ENCODE assay signal across 8 mouse cellular contexts in the genomic region with DNA sequence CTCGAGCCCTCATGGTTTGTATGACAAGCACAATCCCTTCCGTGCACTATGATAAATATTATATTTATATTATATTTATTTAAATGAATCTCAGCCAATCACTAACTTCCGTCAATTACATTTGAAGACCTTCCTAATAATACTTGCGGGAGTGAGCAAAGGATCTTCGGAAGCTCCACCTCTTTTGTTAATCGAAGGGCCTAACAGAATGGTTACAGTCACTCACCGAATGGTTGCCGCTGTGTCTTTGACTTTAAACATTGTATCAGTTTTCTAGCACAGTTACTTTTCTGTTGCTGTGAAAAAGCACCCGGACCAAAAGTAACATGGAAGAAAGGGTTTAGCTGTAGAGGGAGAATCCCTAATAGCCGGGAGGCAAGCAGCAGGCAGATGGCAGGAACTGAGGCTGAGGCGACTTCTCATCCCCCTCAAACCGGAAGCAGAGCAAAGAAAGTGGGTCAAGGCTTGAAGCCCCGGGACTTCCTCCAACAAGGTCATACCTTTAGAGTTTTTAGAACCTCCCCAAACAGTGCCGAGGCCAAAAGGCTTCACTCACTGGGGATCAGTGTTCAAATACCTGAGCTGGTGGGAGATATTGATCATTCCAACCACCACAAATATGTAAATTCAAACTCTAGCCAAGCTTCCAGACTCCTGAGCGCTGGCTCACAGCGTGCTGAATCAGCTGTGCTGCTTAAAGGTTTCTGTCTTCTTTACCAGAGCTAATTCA. TPM values are rescaled to one million over a fixed set of nuclear protein-coding genes. Genes with fewer than 3 reads are reported as not detected.
DNase-seq lines count a peak whose midpoint lies in the region; ATAC-seq lines count a peak whose summit lies in the region.

No protein-coding gene starts in this region.

- H3K9me3 ChIP-seq in embryonic facial prominence, embryonic 14.5 days (ENCODE audit: control insufficient read depth, low read length) = no peaks in the 10 kb centered on the region
- no peaks in the 10 kb centered on the region for H3K9me3 ChIP-seq in limb, embryonic 13.5 days
- no peaks in the 10 kb centered on the region for H3K9me3 ChIP-seq in stomach, embryonic 15.5 days

- H3K4me1 ChIP-seq in embryonic facial prominence, embryonic 14.5 days (ENCODE audit: control insufficient read depth, insufficient read depth, low read length) = peaks cover 32% of the 10 kb centered on the region
- H3K4me1 ChIP-seq in limb, embryonic 13.5 days = peaks cover 37% of the 10 kb centered on the region
- peaks cover 15% of the 10 kb centered on the region; the same call in 1 of the 2 replicates for H3K4me1 ChIP-seq in stomach, embryonic 15.5 days

- peak; percentile 38 for DNase-seq in adrenal gland, postnatal 10 days
- no peak for DNase-seq in adrenal gland, postnatal 4 days (ENCODE audit: low spot score in 2 of 2)
- DNase-seq in 3134 (ENCODE audit: extremely low read depth, insufficient read length, low spot score) = peak; percentile 47
- DNase-seq in embryonic facial prominence, embryonic 14.5 days (ENCODE audit: low spot score) = peak; percentile 77
- no peak for DNase-seq in layer of hippocampus, postnatal 25 days (ENCODE audit: extremely low spot score in 1 of 2, low spot score in 1 of 2)

- no peaks in the 10 kb centered on the region for H3K27me3 ChIP-seq in embryonic facial prominence, embryonic 14.5 days (replicated peaks; ENCODE audit: control insufficient read depth, insufficient read depth, low read length)
- H3K27me3 ChIP-seq in limb, embryonic 13.5 days = no peaks in the 10 kb centered on the region
- no peaks in the 10 kb centered on the region for H3K27me3 ChIP-seq in stomach, embryonic 15.5 days (replicated peaks)

- no peak overlapping the region for H3K4me3 ChIP-seq in embryonic facial prominence, embryonic 14.5 days (ENCODE audit: low read depth, low read length)
- H3K4me3 ChIP-seq in limb, embryonic 13.5 days = no peak overlapping the region
- H3K4me3 ChIP-seq in stomach, embryonic 15.5 days (replicated peaks) = no peak overlapping the region

- no peaks in the 10 kb centered on the region for H3K36me3 ChIP-seq in embryonic facial prominence, embryonic 14.5 days (ENCODE audit: control insufficient read depth, insufficient read depth, low read length)
- H3K36me3 ChIP-seq in limb, embryonic 13.5 days = no peaks in the 10 kb centered on the region
- no peaks in the 10 kb centered on the region for H3K36me3 ChIP-seq in stomach, embryonic 15.5 days

- peak; percentile 15; the same call in 1 of the 2 replicates for ATAC-seq in embryonic facial prominence, embryonic 14.5 days (ENCODE audit: low read depth)
- ATAC-seq in limb, embryonic 13.5 days (ENCODE audit: low FRiP score, low read depth) = no peak
- ATAC-seq in stomach, embryonic 15.5 days (ENCODE audit: insufficient read depth, low FRiP score, low read depth) = no peak
- ATAC-seq in monocyte, adult 5-6 weeks (replicated peaks; ENCODE audit: insufficient number of reproducible peaks, low FRiP score, low TSS enrichment, poor library complexity, severe bottlenecking) = no peak

- peak overlapping the region; percentile 23 for H3K4me2 ChIP-seq in embryonic facial prominence, embryonic 14.5 days (ENCODE audit: low read depth, low read length)
- peak overlapping the region; percentile 25; the same call in 1 of the 2 replicates for H3K4me2 ChIP-seq in limb, embryonic 13.5 days (replicated peaks)
- H3K4me2 ChIP-seq in stomach, embryonic 15.5 days = no peak overlapping the region

- WGBS in embryonic facial prominence, embryonic 14.5 days = 8% methylated on average over 16 of the region's 16 CpGs
- WGBS in limb, embryonic 13.5 days = 27% methylated on average over 16 of the region's 16 CpGs
- WGBS in stomach, embryonic 15.5 days = 21% methylated on average over 16 of the region's 16 CpGs

- H3K27ac ChIP-seq in embryonic facial prominence, embryonic 14.5 days (replicated peaks; ENCODE audit: low read depth, low read length) = peak overlapping the region; percentile 86
- H3K27ac ChIP-seq in limb, embryonic 13.5 days = peak overlapping the region; percentile 73; the same call in 1 of the 2 replicates
- peak overlapping the region; percentile 49 for H3K27ac ChIP-seq in stomach, embryonic 15.5 days

- peak overlapping the region; percentile 49; the same call in 1 of the 2 replicates for H3K9ac ChIP-seq in embryonic facial prominence, embryonic 14.5 days (ENCODE audit: low read depth, low read length)
- no peak overlapping the region for H3K9ac ChIP-seq in limb, embryonic 13.5 days
- no peak overlapping the region for H3K9ac ChIP-seq in stomach, embryonic 15.5 days

RNA-seq across cellular contexts. Expression of a gene that starts 16.0 kb away (rescaled TPM):
- total RNA-seq in adrenal gland, postnatal 10 days (2021) = 100 to 1,000 TPM; 202 to 313 TPM
- total RNA-seq in adrenal gland, postnatal 4 days (2021) = 100 to 1,000 TPM; 323 to 446 TPM
- 1,836 and 1,958 TPM in 2 replicates for polyA plus RNA-seq in embryonic facial prominence, embryonic 14.5 days (2014; fragmentation: Nextera tagmentation; extraction: Ambion mirVana)
- 1,398 and 1,426 TPM in 2 replicates for polyA plus RNA-seq in limb, embryonic 13.5 days (2015; fragmentation: Nextera tagmentation; extraction: Ambion mirVana)
- 915 and 964 TPM in 2 replicates for polyA plus RNA-seq in stomach, embryonic 15.5 days (2015; fragmentation: Nextera tagmentation; extraction: Ambion mirVana)
- 1,000 to 10,000 TPM; 1,021 to 1,172 TPM for total RNA-seq in layer of hippocampus, postnatal 25 days (2021)
- 79.8 to 96.7 TPM (median 88.2 TPM) in 3 replicates for total RNA-seq in monocyte, adult 5-6 weeks (2017)

RNA-seq across cellular contexts. Expression of a gene that starts 16.2 kb away (rescaled TPM):
- not detected for total RNA-seq in adrenal gland, postnatal 10 days (2021)
- not detected for total RNA-seq in adrenal gland, postnatal 4 days (2021)
- polyA plus RNA-seq in embryonic facial prominence, embryonic 14.5 days (2014; fragmentation: Nextera tagmentation; extraction: Ambion mirVana) = not detected in 2 replicates
- not detected in 2 replicates for polyA plus RNA-seq in limb, embryonic 13.5 days (2015; fragmentation: Nextera tagmentation; extraction: Ambion mirVana)
- not detected in 2 replicates for polyA plus RNA-seq in stomach, embryonic 15.5 days (2015; fragmentation: Nextera tagmentation; extraction: Ambion mirVana)
- total RNA-seq in layer of hippocampus, postnatal 25 days (2021) = not detected
- total RNA-seq in monocyte, adult 5-6 weeks (2017) = 12.2 to 56.4 TPM in 2 of 3 replicates, not detected in the other

RNA-seq across cellular contexts. Expression of a gene that starts 35.2 kb away (rescaled TPM):
- 100 to 1,000 TPM; 329 to 414 TPM for total RNA-seq in adrenal gland, postnatal 10 days (2021)
- total RNA-seq in adrenal gland, postnatal 4 days (2021) = 100 to 1,000 TPM; 512 to 526 TPM
- 1,523 and 1,643 TPM in 2 replicates for polyA plus RNA-seq in embryonic facial prominence, embryonic 14.5 days (2014; fragmentation: Nextera tagmentation; extraction: Ambion mirVana)
- polyA plus RNA-seq in limb, embryonic 13.5 days (2015; fragmentation: Nextera tagmentation; extraction: Ambion mirVana) = 1,632 and 1,683 TPM in 2 replicates
- 1,197 and 1,299 TPM in 2 replicates for polyA plus RNA-seq in stomach, embryonic 15.5 days (2015; fragmentation: Nextera tagmentation; extraction: Ambion mirVana)
- total RNA-seq in layer of hippocampus, postnatal 25 days (2021) = 100 to 1,000 TPM; 478 to 525 TPM
- total RNA-seq in monocyte, adult 5-6 weeks (2017) = 86.5 to 154 TPM (median 137 TPM) in 3 replicates

RNA-seq across cellular contexts. Expression of a gene that starts 51.5 kb away (rescaled TPM):
- 10 to 100 TPM; 17.7 to 27.7 TPM for total RNA-seq in adrenal gland, postnatal 10 days (2021)
- total RNA-seq in adrenal gland, postnatal 4 days (2021) = 10 to 100 TPM; 41.5 to 45.9 TPM
- 3.9 and 4.3 TPM in 2 replicates for polyA plus RNA-seq in embryonic facial prominence, embryonic 14.5 days (2014; fragmentation: Nextera tagmentation; extraction: Ambion mirVana)
- polyA plus RNA-seq in limb, embryonic 13.5 days (2015; fragmentation: Nextera tagmentation; extraction: Ambion mirVana) = 22.5 and 26.1 TPM in 2 replicates
- 14.5 TPM in 2 replicates for polyA plus RNA-seq in stomach, embryonic 15.5 days (2015; fragmentation: Nextera tagmentation; extraction: Ambion mirVana)
- total RNA-seq in layer of hippocampus, postnatal 25 days (2021) = 10 to 100 TPM; 11.5 to 17.9 TPM
- total RNA-seq in monocyte, adult 5-6 weeks (2017) = 54.7 to 97.4 TPM (median 92.2 TPM) in 3 replicates

Comparison
In these comparisons a context has a peak if more than half of its experiments do, and no peak if none do; other contexts are left out.
1. DNase-seq: peak in adrenal gland, postnatal 10 days (single experiment), 3134 (single experiment) and embryonic facial prominence, embryonic 14.5 days (single experiment); none in adrenal gland, postnatal 4 days (0 of 2) and layer of hippocampus, postnatal 25 days (0 of 2).
2. Peak in every context shown above with its lines, with median percentiles within 50 percentile points of each other: H3K27ac ChIP-seq.